Mouse (Mus musculus): ENCODE results near the gene Herpud1.

GRCm38 (mm10) chr8:94363288-94363688, 22.9 kb upstream of the Herpud1 start:
- TF ChIP-seq CTCF (IDR thresholded peaks at IDR 0.05; ENCODE audit: low read depth) (no peak), EP300 (IDR thresholded peaks at IDR 0.05; ENCODE audit: low read depth) (no peak)

All from heart, postnatal 0 days (tissue).